Mouse (Mus musculus) left cerebral cortex, adult 9 months (tissue): ENCODE results near the gene Eif2ak1.
A peak's percentile ranks its signal among the peaks of the same experiment; 100 is the strongest.
"Not testable (repeated sequence)": the region's sequence is repeated elsewhere in the genome, so short reads cannot be mapped to it uniquely, and the experiment has no call there.

Experiments
- DNase-seq, 2 experiments: peaks; one replicate each; pipeline ENCODE4 v3.0.0; 2022; ENCODE audit warnings: low spot score in 2 of 2

Gene Eif2ak1

DNA sequence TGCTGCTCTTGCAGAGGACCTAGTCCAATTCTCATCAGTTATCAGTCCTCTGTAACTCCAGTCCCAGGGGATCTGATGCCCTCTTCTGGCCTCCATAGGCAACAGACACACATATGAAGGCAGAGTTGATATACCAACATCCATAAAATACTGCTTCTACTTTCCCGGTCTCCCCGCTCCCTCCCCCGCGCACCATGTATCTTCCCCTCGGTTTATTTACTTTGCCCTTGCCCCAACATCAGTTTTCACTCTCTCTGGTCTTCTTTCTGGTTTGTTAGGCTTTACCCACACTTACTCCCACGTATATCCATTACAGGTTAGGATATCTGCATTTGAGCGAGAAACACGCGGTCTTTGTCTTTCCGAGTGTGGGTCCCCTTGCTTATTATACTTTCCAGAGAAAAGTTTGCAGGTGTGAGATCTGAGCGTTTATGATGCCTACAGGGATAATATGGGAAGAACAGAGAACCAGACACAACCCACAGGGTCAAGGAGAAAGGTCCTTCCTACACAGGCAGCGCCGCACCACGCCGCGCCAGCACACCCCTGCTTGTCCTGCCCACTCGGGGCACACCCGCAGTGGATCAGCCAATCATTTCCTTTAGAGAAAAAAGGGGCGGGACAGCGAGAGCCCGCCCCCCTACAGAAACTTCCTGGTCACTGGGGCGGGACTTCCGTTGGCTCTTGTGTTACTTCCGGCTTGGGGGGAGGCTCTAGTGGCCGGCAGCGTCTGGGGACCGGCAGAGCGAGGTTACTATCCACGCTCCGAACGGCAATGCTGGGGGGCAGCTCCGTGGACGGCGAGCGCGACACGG lies at the start of gene Eif2ak1:
Gene Eif2ak1, plus strand, starts transcription at position 673 of the 815 bp plus-strand sequence.
- DNase-seq, result peak; percentile 76 to 93

GRCm38 (mm10) chr5:143781951-143782350 lies 35.6 kb upstream of the Eif2ak1 start:
- DNase-seq, result no peak

DNA sequence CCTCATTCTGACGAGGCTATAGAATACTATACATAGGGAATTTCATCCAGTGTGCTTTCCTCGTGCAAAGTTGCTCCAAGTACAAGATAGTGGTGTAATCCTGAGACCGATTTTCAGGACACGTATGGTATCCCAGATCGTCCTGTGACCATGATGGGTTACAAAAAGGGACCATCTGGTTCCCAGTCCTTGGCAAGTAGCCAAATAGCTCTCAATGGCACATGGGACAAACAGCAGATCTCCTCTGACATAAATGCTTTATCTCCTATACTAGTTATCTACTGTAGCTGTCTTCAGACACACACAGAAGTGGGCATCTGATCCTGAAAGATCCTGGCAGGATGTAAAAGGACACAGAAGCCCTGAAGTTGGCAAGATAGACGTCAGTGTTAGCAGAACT lies 32.2 kb upstream of the Eif2ak1 start:
- no peak for DNase-seq

GRCm38 (mm10) chr5:143801216-143801615 lies 16.4 kb upstream of the Eif2ak1 start:
- not testable (repeated sequence) for DNase-seq

- no peak for DNase-seq
Observed at GRCm38 (mm10) chr5:143804056-143804765, 13.4 kb upstream of the Eif2ak1 start.

DNA sequence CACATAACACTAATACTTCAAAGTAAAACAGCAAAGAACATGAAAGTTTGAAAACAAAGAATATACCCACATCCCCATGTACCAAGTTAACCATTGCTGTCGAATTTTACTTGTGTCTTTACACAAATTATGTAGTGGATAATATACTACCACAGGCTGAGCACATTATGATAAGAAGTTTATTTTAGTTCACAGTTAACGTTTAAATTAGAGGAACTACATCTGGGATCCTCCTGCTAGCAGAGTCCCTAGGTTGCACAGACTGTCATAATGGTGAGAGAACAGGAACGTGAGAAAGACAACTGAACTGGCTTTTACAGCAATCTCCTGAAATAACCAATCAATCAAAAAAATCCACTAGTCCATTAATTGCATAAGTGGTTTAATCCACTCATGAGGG lies 10.3 kb upstream of the Eif2ak1 start:
- DNase-seq, result no peak

DNA sequence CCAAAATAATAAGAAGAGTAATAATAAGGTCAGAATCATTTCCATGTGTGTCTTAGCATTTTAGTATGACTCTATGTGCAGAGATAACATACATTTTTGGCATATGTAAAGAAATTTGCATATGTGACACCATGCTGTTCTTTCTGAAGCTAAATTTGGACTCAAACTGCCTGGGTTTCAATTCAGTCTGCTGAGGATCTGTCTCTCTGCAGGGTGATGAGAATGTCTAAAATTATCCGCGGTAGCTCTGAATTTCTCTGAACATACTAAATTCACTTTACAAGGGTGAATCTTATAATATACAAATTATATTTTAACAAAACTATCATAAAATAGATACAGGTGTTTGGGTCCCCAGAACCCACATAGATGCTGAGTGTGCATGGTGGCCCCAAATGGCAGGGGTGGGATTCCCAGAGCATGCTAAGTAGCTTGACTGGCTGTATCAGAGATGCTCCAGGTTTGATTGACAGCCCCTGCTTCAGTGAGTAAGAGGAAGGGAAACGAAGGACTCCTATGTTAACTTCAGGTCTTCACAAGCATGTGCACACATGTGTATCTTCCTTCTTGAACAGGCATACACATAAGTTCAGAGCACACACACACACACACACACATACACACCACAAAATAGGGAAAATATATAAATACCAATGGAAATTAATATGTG lies 8.0 kb upstream of the Eif2ak1 start:
- DNase-seq, result no peak

DNA sequence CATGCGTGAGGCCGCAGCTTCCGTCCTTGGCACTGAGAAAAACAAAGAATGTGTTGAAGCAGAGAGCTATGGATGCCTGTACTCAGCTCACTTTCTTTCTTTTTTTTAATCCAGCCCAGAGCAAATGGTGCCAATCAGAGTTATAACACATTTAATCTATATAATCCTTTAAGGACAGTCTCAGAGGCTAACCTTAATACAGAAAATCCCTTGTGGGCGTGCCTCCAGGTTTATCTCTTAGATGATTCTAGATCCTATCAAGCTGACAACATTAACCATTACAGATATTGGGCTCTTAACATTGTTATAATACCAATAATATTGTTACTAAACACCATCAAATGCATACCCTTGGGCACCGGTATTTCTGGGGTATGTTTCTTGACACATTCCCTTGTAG lies 5.9 kb upstream of the Eif2ak1 start:
- DNase-seq, result no peak

DNA sequence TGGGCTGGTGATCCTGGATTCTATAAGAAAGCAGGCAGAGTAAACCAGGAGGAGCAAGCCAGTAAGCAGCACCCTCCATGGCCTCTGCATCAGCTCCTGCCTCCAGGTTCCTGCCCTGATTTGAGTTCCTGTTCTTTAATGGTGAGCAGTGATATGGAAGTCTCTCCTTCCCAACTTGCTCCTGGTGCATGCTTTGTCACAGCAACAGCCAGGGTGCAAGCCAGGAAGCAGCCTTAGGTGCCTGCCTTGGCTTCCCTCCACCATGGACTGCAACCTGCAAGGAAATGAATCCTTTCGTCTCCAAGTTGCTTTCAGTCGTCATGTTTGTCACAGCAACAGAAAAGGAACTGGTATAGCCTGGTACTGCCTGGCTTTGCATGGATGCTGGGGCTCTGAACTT lies 3.0 kb upstream of the Eif2ak1 start:
- DNase-seq, result no peak

DNA sequence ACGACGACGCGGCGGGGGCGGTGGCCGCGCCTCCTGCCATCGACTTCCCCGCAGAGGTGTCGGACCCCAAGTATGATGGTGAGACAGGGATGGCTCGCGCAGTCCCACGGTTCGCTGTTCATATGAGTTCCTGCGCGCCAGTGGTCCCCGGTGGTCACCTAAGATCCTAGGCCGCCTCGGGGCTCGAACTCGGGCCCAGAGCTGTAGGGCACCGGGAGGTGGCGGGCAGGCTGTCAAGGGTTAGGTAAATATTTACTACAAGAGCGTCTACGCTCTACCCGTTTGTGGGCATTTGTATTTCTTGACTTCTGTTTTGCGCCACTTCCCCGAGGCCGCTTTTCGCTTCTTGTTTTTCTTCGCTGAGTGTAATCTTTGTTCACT lies 333 bp downstream of the Eif2ak1 start:
- DNase-seq, result no peak

GRCm38 (mm10) chr5:143818461-143818860 lies 873 bp downstream of the Eif2ak1 start:
- no peak for DNase-seq

DNA sequence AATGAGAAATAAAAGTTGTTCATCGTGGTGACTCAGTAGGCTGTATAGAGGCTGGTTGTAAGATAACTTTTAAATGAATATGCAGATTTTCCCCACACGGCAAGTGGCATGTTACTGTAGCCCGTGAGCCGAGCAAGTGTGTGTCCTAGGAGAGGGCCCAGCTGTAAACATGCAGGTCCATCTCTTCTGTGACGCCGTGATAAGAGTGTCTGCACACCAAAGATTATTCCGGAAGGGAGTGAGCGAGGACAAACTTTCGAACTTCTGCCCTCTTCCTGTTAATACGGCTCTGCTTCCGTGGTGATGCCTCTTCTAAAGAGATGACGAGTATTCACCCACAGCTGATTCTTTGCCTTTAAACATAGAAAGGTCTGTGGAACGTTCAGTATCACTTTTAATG lies 1.4 kb downstream of the Eif2ak1 start:
- DNase-seq, result no peak

DNA sequence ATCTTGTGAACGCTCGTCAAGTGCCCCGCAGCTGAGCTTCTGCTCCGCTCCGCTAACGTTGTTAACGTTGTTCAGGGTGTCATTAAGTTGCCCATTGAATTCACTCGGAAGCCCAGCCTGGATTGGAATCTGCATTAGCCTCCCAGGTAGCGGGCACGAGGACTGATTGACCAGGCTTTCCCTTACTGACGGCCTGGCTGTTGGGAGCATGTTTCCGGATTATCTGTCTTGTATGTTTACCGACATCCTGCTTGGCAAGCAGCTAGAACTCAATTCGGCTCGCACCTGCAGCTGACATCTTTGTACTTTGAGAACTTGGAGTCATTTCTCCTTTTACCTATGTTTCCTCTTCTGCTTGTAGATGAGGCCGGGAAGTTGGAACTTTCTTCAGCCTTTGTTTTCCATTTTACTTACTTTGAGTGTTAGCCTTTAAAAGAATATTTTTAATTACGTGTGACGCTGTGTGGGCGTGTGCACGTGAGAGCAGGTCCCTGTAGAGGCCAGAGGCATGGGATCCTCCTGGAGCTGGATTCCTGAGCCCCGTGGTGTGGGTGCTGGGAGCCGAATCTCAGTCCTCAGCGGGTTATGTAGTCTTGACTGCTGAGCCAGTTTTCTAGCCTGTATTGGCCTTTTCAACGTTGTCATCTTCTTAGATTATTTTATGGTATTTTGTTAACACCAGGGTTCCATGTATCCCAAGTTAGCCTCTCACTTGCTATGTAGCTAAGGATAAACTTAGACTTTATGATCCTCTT lies 2.5 kb downstream of the Eif2ak1 start:
- DNase-seq, result no peak

GRCm38 (mm10) chr5:143820820-143821219 lies 3.2 kb downstream of the Eif2ak1 start:
- no peak for DNase-seq

- DNase-seq, result peak in 1 of 2 experiments; percentile 11
Observed at GRCm38 (mm10) chr5:143871547-143872169, 54.1 kb downstream of the Eif2ak1 start.

DNA sequence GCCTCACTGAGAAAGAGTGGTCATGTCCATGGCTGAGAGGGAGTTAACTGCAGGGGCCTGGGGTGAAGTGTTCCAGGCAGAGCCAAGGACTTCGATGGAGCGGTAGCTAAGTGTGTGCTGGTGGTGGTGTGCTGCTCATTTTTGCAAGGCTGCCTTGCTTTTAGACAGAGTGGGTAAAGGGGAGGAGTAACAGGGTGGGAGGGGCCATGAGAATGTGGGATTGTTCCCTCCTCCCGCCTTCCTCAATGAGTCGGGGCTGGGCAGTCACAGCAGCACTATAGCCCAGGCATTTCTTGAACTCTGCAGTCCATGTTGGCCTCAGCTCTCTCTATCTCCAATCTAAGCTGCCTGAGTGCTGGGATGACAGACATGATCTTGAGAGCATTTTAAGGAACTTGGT lies 57.0 kb downstream of the Eif2ak1 start:
- no peak for DNase-seq

GRCm38 (mm10) chr5:143885274-143885673 lies 67.7 kb downstream of the Eif2ak1 start:
- DNase-seq, result no peak

GRCm38 (mm10) chr5:143890741-143891140 lies 73.2 kb downstream of the Eif2ak1 start:
- DNase-seq, result no peak

DNA sequence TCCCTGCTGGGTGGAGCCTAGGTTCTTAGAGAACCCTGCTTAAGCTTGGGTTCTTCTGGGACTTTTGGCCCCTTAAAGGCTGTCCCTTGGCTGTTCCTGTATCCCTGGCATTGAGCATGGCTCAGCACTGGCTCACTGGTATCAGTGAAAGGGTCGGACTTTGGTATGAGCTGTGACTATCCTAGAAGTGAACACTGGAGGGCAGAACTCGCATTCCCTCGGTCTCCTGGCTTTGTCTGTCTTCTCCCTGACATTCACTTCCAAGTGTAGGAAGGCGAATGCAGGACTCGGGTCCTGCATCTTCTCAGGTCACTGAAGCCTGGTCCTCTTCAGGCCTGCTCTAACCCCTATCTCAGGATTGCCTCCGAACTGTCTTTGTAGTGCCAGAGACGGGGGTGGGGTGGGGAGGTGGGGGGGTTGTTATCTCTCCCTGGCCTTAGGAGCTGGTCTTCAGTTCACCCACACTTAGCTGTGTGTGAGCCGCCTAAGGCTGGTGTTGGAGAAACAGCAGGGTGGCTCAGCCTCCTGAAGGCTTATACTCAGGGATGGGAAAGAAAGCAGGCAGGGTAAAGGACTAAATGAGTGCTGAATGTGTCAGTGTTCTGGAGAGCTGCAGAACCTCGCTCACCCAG lies 74.8 kb downstream of the Eif2ak1 start:
- peak in 1 of 2 experiments; percentile 25 for DNase-seq

GRCm38 (mm10) chr5:143893396-143893795 lies 75.8 kb downstream of the Eif2ak1 start:
- DNase-seq, result no peak
